Mouse (Mus musculus) liver, embryonic 16.5 days (tissue): ENCODE results near the gene Abcb11. TPM values are rescaled to one million over a fixed set of nuclear protein-coding genes. Genes with fewer than 3 reads are reported as not detected.

Source experiments
- ATAC-seq: fragments of 200-750 bp; cut with Nextera tagmentation; 2 replicates; pipeline ENCODE4 v1.8.0; 2017; ENCODE audit warnings: low read depth, mild to moderate bottlenecking, moderate number of reproducible peaks, moderate library complexity
- H3K27ac ChIP-seq: fragments of 300-500 bp; sonication (generic); 2 replicates; pipeline ENCODE4 v1.5.1; 2014; ENCODE audit warnings: mild to moderate bottlenecking, low read length
- H3K27me3 ChIP-seq: fragments of 300-500 bp; sonication (generic); 2 replicates; pipeline ENCODE4 v1.6.1; 2014; ENCODE audit warnings: low read depth, low read length, mixed read lengths; ENCODE audit not compliant: control insufficient read depth, insufficient read depth
- H3K36me3 ChIP-seq: fragments of 300-500 bp; sonication (generic); 2 replicates; pipeline ENCODE4 v1.6.1; 2014; ENCODE audit warnings: mild to moderate bottlenecking; ENCODE audit not compliant: control insufficient read depth, insufficient read depth
- H3K4me1 ChIP-seq: fragments of 300-500 bp; sonication (generic); 2 replicates; pipeline ENCODE4 v1.6.1; 2014; ENCODE audit warnings: low read depth, low read length, mixed read lengths; ENCODE audit not compliant: control insufficient read depth
- H3K4me2 ChIP-seq: fragments of 300-500 bp; sonication (generic); 2 replicates; pipeline ENCODE4 v1.6.1; 2014; ENCODE audit warnings: low read depth, low read length, mixed read lengths
- H3K4me3 ChIP-seq: fragments of 300-500 bp; sonication (generic); 2 replicates; pipeline ENCODE4 v1.5.1; 2014; ENCODE audit warnings: low read depth, mild to moderate bottlenecking, low read length
- H3K9ac ChIP-seq: fragments of 300-500 bp; sonication (generic); 2 replicates; pipeline ENCODE4 v1.6.1; 2014; ENCODE audit warnings: low read depth, low read length
- H3K9me3 ChIP-seq: fragments of 300-500 bp; sonication (generic); replicated peaks from 2 replicates; pipeline ENCODE4 v1.6.1; 2016; ENCODE audit warnings: low read length; ENCODE audit not compliant: control insufficient read depth
- WGBS: fragments of 180-500 bp; shearing (Covaris S2); extraction: QIAGEN DNeasy Blood & Tissue Kit; methylation state at CpG from one replicate; pipeline ENCODE4 v1.1.7; 2014; ENCODE audit not compliant: insufficient replicate concordance; 5-methylcytosine and 5-hydroxymethylcytosine counted together
- polyA plus RNA-seq: library from polyadenylated mRNA; unstranded; fragments of >200 nt; fragmentation: Nextera tagmentation; extraction: Ambion mirVana; gene quantifications from 2 replicates; pipeline ENCODE4 v1.2.1, GENCODE M21; 2015

The Abcb11 gene
- polyA plus RNA-seq, 1 experiment from 2014 or later: 20.9 TPM

DNA sequence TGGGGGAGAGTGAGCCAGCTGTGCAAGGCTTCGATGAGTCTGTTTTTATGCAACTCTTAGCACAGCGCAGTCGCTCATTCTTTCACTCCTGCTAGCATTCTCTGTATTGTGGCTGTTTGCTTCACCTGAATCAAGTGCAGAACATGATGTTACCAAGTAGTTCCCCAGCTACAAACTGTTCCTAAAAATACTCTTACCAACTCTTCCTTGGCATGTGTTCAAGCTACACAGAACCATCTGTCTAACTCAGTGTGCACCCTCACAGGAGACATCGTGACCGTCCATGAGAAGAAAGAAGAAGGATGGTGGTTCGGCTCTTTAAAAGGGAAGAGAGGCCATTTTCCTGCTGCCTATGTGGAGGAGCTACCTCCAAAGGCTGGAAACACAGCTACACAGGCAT, 153.7 kb downstream of the Abcb11 start:
- no peak for ATAC-seq
- Histone ChIP-seq H3K4me3 (no peak overlapping the region), H3K27ac (no peak overlapping the region), H3K27me3 (no peaks in the 10 kb centered on the region), H3K4me2 (no peak overlapping the region), H3K9me3 (no peaks in the 10 kb centered on the region), H3K4me1 (peaks cover 5% of the 10 kb centered on the region; the same call in 1 of the 2 replicates), H3K36me3 (peaks cover 24% of the 10 kb centered on the region), H3K9ac (no peak overlapping the region)
- 68% methylated on average over 6 of the region's 6 CpGs for WGBS

Other genes with a start within 250 kb of the Abcb11 start
- gene Nostrin, start 206.8 kb downstream of the Abcb11 start, polyA plus RNA-seq: 7.0 and 7.2 TPM in 2 replicates
- gene Spc25, start 136.4 kb downstream of the Abcb11 start, polyA plus RNA-seq: 119 and 126 TPM in 2 replicates
- not detected in 2 replicates for gene G6pc2, start 131.5 kb downstream of the Abcb11 start, polyA plus RNA-seq
- 0.14 and 0.22 TPM in 2 replicates for gene Dhrs9, start 37.8 kb upstream of the Abcb11 start, polyA plus RNA-seq
- 0.08 TPM in 2 replicates for gene Lrp2, start 243.4 kb upstream of the Abcb11 start, polyA plus RNA-seq